Mouse (Mus musculus) R1 (cell line): ENCODE results near the gene Txk.

Source experiments
- DNase-seq: peaks from one replicate; pipeline ENCODE4 v3.0.0-alpha.2; 2018; ENCODE audit warnings: low read depth, low spot score

Txk gene

GRCm38 (mm10) chr5:72694684-72695083, 57.9 kb downstream of the Txk start:
- DNase-seq = no peak

- no peak for DNase-seq
Measured at GRCm38 (mm10) chr5:72690516-72690915, 62.1 kb downstream of the Txk start.

- no peak for DNase-seq
Measured at GRCm38 (mm10) chr5:72689556-72689955, 63.0 kb downstream of the Txk start.

GRCm38 (mm10) chr5:72681451-72681850, 71.1 kb downstream of the Txk start:
- DNase-seq = no peak

GRCm38 (mm10) chr5:72674994-72675542, 77.5 kb downstream of the Txk start:
- no peak for DNase-seq

- no peak for DNase-seq
Measured at GRCm38 (mm10) chr5:72671017-72671699, 81.4 kb downstream of the Txk start.

GRCm38 (mm10) chr5:72668351-72668750, 84.2 kb downstream of the Txk start:
- DNase-seq = no peak

- no peak for DNase-seq
Measured at GRCm38 (mm10) chr5:72666428-72666827, 86.1 kb downstream of the Txk start.

- DNase-seq = peak; percentile 68
Measured at GRCm38 (mm10) chr5:72665281-72665680, 87.3 kb downstream of the Txk start.

- no peak for DNase-seq
Measured at GRCm38 (mm10) chr5:72664854-72665253, 87.7 kb downstream of the Txk start.

- no peak for DNase-seq
Measured at GRCm38 (mm10) chr5:72664126-72664525, 88.5 kb downstream of the Txk start.

- no peak for DNase-seq
Measured at GRCm38 (mm10) chr5:72661051-72661781, 91.4 kb downstream of the Txk start.

GRCm38 (mm10) chr5:72658375-72658774, 94.2 kb downstream of the Txk start:
- DNase-seq = no peak

- no peak for DNase-seq
Measured at GRCm38 (mm10) chr5:72656270-72656791, 96.2 kb downstream of the Txk start.

- DNase-seq = no peak
Measured at GRCm38 (mm10) chr5:72653068-72653674, 99.4 kb downstream of the Txk start.

GRCm38 (mm10) chr5:72648987-72649735, 103.4 kb downstream of the Txk start:
- DNase-seq = no peak

GRCm38 (mm10) chr5:72647958-72648595, 104.5 kb downstream of the Txk start:
- DNase-seq = peak; percentile 76

GRCm38 (mm10) chr5:72647418-72647907, 105.1 kb downstream of the Txk start, which contains the start of gene Nipal1:
Gene Nipal1 (plus strand): TSS chr5:72647795.
- DNase-seq = peak; percentile 82

- no peak for DNase-seq
Measured at GRCm38 (mm10) chr5:72646996-72647395, 105.6 kb downstream of the Txk start.

GRCm38 (mm10) chr5:72646131-72646530, 106.4 kb downstream of the Txk start:
- DNase-seq = peak; percentile 65
